In the genomic region with DNA sequence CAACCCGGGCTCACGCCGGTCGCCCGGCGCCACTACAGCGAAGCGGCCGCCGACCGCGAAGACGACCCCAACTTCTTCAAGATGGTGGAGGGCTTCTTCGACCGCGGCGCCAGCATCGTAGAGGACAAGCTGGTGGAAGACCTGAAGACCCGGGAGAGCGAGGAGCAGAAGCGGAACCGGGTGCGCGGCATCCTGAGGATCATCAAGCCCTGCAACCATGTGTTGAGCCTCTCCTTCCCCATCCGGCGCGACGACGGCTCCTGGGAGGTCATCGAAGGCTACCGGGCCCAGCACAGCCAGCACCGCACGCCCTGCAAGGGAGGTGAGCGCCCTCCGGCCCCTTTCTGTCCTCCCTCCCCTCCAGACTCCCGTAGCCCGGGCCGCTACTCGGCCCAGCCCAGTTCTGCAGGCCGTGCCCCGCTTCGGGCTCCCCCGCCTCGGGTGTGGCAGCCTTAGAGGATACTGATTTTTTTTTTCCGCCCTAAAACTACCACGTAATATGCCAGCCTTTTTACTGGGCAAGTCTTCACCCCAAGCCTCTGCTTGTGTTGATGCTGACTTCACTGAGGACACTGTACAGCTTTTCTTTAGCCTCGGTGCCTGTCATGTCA, we compare ENCODE assay signal across 8 mouse cellular contexts. TPM values are rescaled to one million over a fixed set of nuclear protein-coding genes. Genes with fewer than 3 reads are reported as not detected.
DNase-seq lines count a peak whose midpoint lies in the region; ATAC-seq and TF ChIP-seq lines count a peak whose summit lies in the region.

No protein-coding gene starts in this region.

- H3K9me3 ChIP-seq in heart, embryonic 12.5 days (replicated peaks): no peaks in the 10 kb centered on the region
- no peaks in the 10 kb centered on the region for H3K9me3 ChIP-seq in kidney, embryonic 15.5 days (replicated peaks)
- no peaks in the 10 kb centered on the region for H3K9me3 ChIP-seq in neural tube, embryonic 12.5 days

- H3K36me3 ChIP-seq in heart, embryonic 12.5 days: 0 out of 2 replicates have a peak, but pooled peaks cover 4% of the 10 kb centered on the region
- H3K36me3 ChIP-seq in kidney, embryonic 15.5 days: no peaks in the 10 kb centered on the region
- H3K36me3 ChIP-seq in neural tube, embryonic 12.5 days: no peaks in the 10 kb centered on the region
- H3K36me3 ChIP-seq in testis, adult 2 months (ENCODE audit: control insufficient read depth, insufficient read depth, low read length): no peaks in the 10 kb centered on the region

- no peaks in the 10 kb centered on the region for H3K27me3 ChIP-seq in heart, embryonic 12.5 days (replicated peaks)
- no peaks in the 10 kb centered on the region for H3K27me3 ChIP-seq in kidney, embryonic 15.5 days
- no peaks in the 10 kb centered on the region for H3K27me3 ChIP-seq in neural tube, embryonic 12.5 days (replicated peaks)
- no peaks in the 10 kb centered on the region for H3K27me3 ChIP-seq in testis, adult 2 months (ENCODE audit: control insufficient read depth, insufficient read depth, low read length)

- peaks cover 17% of the 10 kb centered on the region for H3K4me1 ChIP-seq in heart, embryonic 12.5 days (replicated peaks)
- peaks cover 35% of the 10 kb centered on the region for H3K4me1 ChIP-seq in kidney, embryonic 15.5 days
- H3K4me1 ChIP-seq in neural tube, embryonic 12.5 days: peaks cover 16% of the 10 kb centered on the region
- H3K4me1 ChIP-seq in testis, adult 2 months (ENCODE audit: control insufficient read depth, insufficient read depth, low read length): no peaks in the 10 kb centered on the region; the same call in 1 of the 2 replicates

- under 1% methylated on average over 47 of the region's 47 CpGs for WGBS in heart, embryonic 12.5 days
- under 1% methylated on average over 47 of the region's 47 CpGs for WGBS in kidney, embryonic 15.5 days
- WGBS in neural tube, embryonic 12.5 days: under 1% methylated on average over 47 of the region's 47 CpGs

- H3K4me2 ChIP-seq in heart, embryonic 12.5 days: peak overlapping the region; percentile 74
- H3K4me2 ChIP-seq in kidney, embryonic 15.5 days: peak overlapping the region; percentile 73
- H3K4me2 ChIP-seq in neural tube, embryonic 12.5 days (replicated peaks): peak overlapping the region; percentile 84

- H3K27ac ChIP-seq in heart, embryonic 12.5 days (ENCODE audit: poor library complexity, severe bottlenecking): peak overlapping the region; percentile 97
- H3K27ac ChIP-seq in kidney, embryonic 15.5 days: peak overlapping the region; percentile 98
- peak overlapping the region; percentile 96 for H3K27ac ChIP-seq in neural tube, embryonic 12.5 days
- peak overlapping the region; percentile 89 for H3K27ac ChIP-seq in testis, adult 2 months (ENCODE audit: control insufficient read depth, insufficient read depth, low read depth, low read length)

- TF ChIP-seq CTCF in testis, adult 2 months (IDR thresholded peaks at IDR 0.05; ENCODE audit: control insufficient read depth, insufficient read depth, insufficient replicate concordance, low read depth, low read length): no peak

- H3K4me3 ChIP-seq in heart, embryonic 12.5 days: peak overlapping the region; percentile 89
- peak overlapping the region; percentile 95 for H3K4me3 ChIP-seq in kidney, embryonic 15.5 days (replicated peaks)
- peak overlapping the region; percentile 94 for H3K4me3 ChIP-seq in neural tube, embryonic 12.5 days
- H3K4me3 ChIP-seq in testis, adult 2 months (ENCODE audit: control insufficient read depth, low read depth, low read length): peak overlapping the region; percentile 93

- peak; percentile 55 for ATAC-seq in erythroblast, adult 5-6 weeks (replicated peaks; ENCODE audit: low FRiP score, poor library complexity, severe bottlenecking)
- ATAC-seq in heart, embryonic 12.5 days (ENCODE audit: insufficient number of reproducible peaks, low FRiP score): peak; percentile 54
- peak; percentile 38 for ATAC-seq in kidney, embryonic 15.5 days (replicated peaks; ENCODE audit: low FRiP score)
- peak; percentile 39; the same call in 1 of the 2 replicates for ATAC-seq in neural tube, embryonic 12.5 days (ENCODE audit: low FRiP score, low read depth)

- H3K9ac ChIP-seq in heart, embryonic 12.5 days: peak overlapping the region; percentile 96
- peak overlapping the region; percentile 94 for H3K9ac ChIP-seq in kidney, embryonic 15.5 days
- peak overlapping the region; percentile 94 for H3K9ac ChIP-seq in neural tube, embryonic 12.5 days

- TF ChIP-seq POLR2A in testis, adult 2 months (IDR thresholded peaks at IDR 0.05; ENCODE audit: control insufficient read depth, low read depth, low read length): no peak

- peak; percentile 71 for DNase-seq in CD4-positive helper T cell, adult 2 months (ENCODE audit: low read depth, low spot score)
- DNase-seq in adrenal gland, postnatal 36 days: peak; percentile 63 to 71
- peak; percentile 61 to 67 for DNase-seq in lung, adult 18-20 months

RNA-seq across cellular contexts. Expression of gene Glud1, which starts 0.6 kb away (rescaled TPM):
- total RNA-seq in adrenal gland, postnatal 36 days (2021): 100 to 1,000 TPM; 177 to 206 TPM
- 35.7 and 65.6 TPM in 2 replicates for total RNA-seq in erythroblast, adult 5-6 weeks (2015; ENCODE audit: low replicate concordance)
- 24.5 and 55.2 TPM in 2 replicates for total RNA-seq in erythroblast, adult 5-6 weeks (2017; ENCODE audit: low replicate concordance)
- 66.4 and 70.8 TPM in 2 replicates for polyA plus RNA-seq in heart, embryonic 12.5 days (2016; fragmentation: Nextera tagmentation; extraction: Ambion mirVana)
- 102 and 105 TPM in 2 replicates for polyA plus RNA-seq in kidney, embryonic 15.5 days (2015; fragmentation: Nextera tagmentation; extraction: Ambion mirVana)
- polyA plus RNA-seq in neural tube, embryonic 12.5 days (2016; fragmentation: Nextera tagmentation; extraction: Ambion mirVana): 95.7 and 107 TPM in 2 replicates
- 7.1 TPM in 2 replicates for polyA plus RNA-seq in testis, adult 2 months (2012; rRNA removed)

RNA-seq across cellular contexts. Expression of gene Shld2, which starts 0.8 kb away (rescaled TPM):
- 10 to 100 TPM in 1 of 2 experiments, 1 to 10 TPM in 1; 7.4 to 14.9 TPM for total RNA-seq in adrenal gland, postnatal 36 days (2021)
- 3.8 and 5.2 TPM in 2 replicates for total RNA-seq in erythroblast, adult 5-6 weeks (2015; ENCODE audit: low replicate concordance)
- total RNA-seq in erythroblast, adult 5-6 weeks (2017; ENCODE audit: low replicate concordance): 1.4 and 3.3 TPM in 2 replicates
- polyA plus RNA-seq in heart, embryonic 12.5 days (2016; fragmentation: Nextera tagmentation; extraction: Ambion mirVana): 7.6 and 7.8 TPM in 2 replicates
- polyA plus RNA-seq in kidney, embryonic 15.5 days (2015; fragmentation: Nextera tagmentation; extraction: Ambion mirVana): 10.5 and 11.0 TPM in 2 replicates
- 7.0 and 7.2 TPM in 2 replicates for polyA plus RNA-seq in neural tube, embryonic 12.5 days (2016; fragmentation: Nextera tagmentation; extraction: Ambion mirVana)
- polyA plus RNA-seq in testis, adult 2 months (2012; rRNA removed): 1.3 and 1.5 TPM in 2 replicates

RNA-seq across cellular contexts. Expression of gene Fam25c, which starts 44.1 kb away (rescaled TPM):
- not detected for total RNA-seq in adrenal gland, postnatal 36 days (2021)
- total RNA-seq in erythroblast, adult 5-6 weeks (2015; ENCODE audit: low replicate concordance): not detected in 2 replicates
- total RNA-seq in erythroblast, adult 5-6 weeks (2017; ENCODE audit: low replicate concordance): not detected in 2 replicates
- polyA plus RNA-seq in heart, embryonic 12.5 days (2016; fragmentation: Nextera tagmentation; extraction: Ambion mirVana): not detected in 2 replicates
- polyA plus RNA-seq in kidney, embryonic 15.5 days (2015; fragmentation: Nextera tagmentation; extraction: Ambion mirVana): 1.1 TPM in 1 of 2 replicates, not detected in the other
- not detected in 2 replicates for polyA plus RNA-seq in neural tube, embryonic 12.5 days (2016; fragmentation: Nextera tagmentation; extraction: Ambion mirVana)
- polyA plus RNA-seq in testis, adult 2 months (2012; rRNA removed): not detected in 2 replicates

Comparison
In these comparisons a context has a peak if more than half of its experiments do, and no peak if none do; other contexts are left out.
1. Peak in every context shown above with its lines: DNase-seq, ATAC-seq, H3K4me3 ChIP-seq and H3K27ac ChIP-seq.